Mouse (Mus musculus): ENCODE results near the gene Mtap. TPM values are rescaled to one million over a fixed set of nuclear protein-coding genes. Genes with fewer than 3 reads are reported as not detected.
A peak's percentile ranks its signal among the peaks of the same experiment; 100 is the strongest.

Mtap gene
- polyA plus RNA-seq, 1 experiment = 13.9 TPM

GRCm38 (mm10) chr4:89116006-89116405 lies 20.9 kb upstream of the Mtap start:
- DNase-seq (ENCODE audit: low read depth) = no peak

GRCm38 (mm10) chr4:89119900-89120299 lies 17.0 kb upstream of the Mtap start:
- no peak for DNase-seq (ENCODE audit: low read depth)
- no peak for TF ChIP-seq CTCF (IDR thresholded peaks at IDR 0.05; ENCODE audit: borderline replicate concordance, extremely low read depth, insufficient read depth, insufficient read length)
- no peak for TF ChIP-seq POLR2A (IDR thresholded peaks at IDR 0.05; ENCODE audit: borderline replicate concordance, extremely low read depth, insufficient read depth, insufficient read length, poor library complexity, severe bottlenecking)

More at GRCm38 (mm10) chr4:89116006-89116405, 20.9 kb upstream of the Mtap start:
- TF ChIP-seq CTCF (IDR thresholded peaks at IDR 0.05; ENCODE audit: borderline replicate concordance, extremely low read depth, insufficient read depth, insufficient read length) = no peak
- no peak for TF ChIP-seq POLR2A (IDR thresholded peaks at IDR 0.05; ENCODE audit: borderline replicate concordance, extremely low read depth, insufficient read depth, insufficient read length, poor library complexity, severe bottlenecking)

DNA sequence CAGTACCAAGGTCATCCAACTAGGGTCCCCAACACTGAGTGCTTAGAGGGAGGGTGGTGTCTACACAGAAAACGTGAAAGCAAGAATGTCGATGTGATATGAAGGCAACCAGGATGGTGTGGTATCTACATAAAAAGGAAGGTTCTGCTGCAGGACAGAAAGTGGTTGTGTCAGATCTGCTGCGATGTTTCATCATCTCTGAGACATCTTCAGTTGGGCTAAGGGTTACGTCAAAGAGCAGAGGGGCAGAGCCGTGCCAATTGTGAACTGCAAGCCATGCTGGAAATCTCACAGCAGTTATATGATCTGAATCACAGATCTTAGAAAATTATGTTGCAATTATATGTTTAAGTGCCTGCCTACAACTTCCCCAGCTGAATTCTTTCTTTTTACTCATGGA lies 16.6 kb upstream of the Mtap start:
- TF ChIP-seq CTCF (IDR thresholded peaks at IDR 0.05; ENCODE audit: borderline replicate concordance, extremely low read depth, insufficient read depth, insufficient read length) (no peak), POLR2A (IDR thresholded peaks at IDR 0.05; ENCODE audit: borderline replicate concordance, extremely low read depth, insufficient read depth, insufficient read length, poor library complexity, severe bottlenecking) (no peak)
- DNase-seq (ENCODE audit: low read depth) = no peak

GRCm38 (mm10) chr4:89123446-89124243 lies 13.3 kb upstream of the Mtap start:
- DNase-seq (ENCODE audit: low read depth) = no peak
- TF ChIP-seq POLR2A (IDR thresholded peaks at IDR 0.05; ENCODE audit: borderline replicate concordance, extremely low read depth, insufficient read depth, insufficient read length, poor library complexity, severe bottlenecking) = no peak
- no peak for TF ChIP-seq CTCF (IDR thresholded peaks at IDR 0.05; ENCODE audit: borderline replicate concordance, extremely low read depth, insufficient read depth, insufficient read length)

DNA sequence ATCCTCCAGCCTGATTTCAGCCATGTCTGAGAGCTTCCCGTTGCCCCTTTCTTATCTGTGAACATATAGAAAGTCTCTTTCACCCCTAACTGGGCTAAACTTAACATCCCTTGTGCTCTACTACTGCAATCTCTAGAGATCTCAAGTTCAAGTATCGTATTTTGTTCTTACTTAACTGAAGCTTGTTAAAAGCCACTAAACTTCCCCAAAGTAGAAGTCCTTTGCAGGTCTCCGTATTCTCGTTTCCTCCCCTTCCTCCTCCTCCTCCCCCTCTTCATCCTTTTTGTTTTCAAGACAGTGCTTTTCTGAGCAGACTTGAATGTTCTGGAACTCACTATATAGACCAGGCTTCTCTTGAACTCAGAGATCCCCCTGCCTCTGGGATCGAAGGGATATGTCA lies 9.2 kb upstream of the Mtap start:
- TF ChIP-seq CTCF (IDR thresholded peaks at IDR 0.05; ENCODE audit: borderline replicate concordance, extremely low read depth, insufficient read depth, insufficient read length) = no peak
- TF ChIP-seq POLR2A (IDR thresholded peaks at IDR 0.05; ENCODE audit: borderline replicate concordance, extremely low read depth, insufficient read depth, insufficient read length, poor library complexity, severe bottlenecking) = no peak
- DNase-seq (ENCODE audit: low read depth) = no peak

- peak; percentile 61 for DNase-seq (ENCODE audit: low read depth)
- TF ChIP-seq POLR2A (IDR thresholded peaks at IDR 0.05; ENCODE audit: borderline replicate concordance, extremely low read depth, insufficient read depth, insufficient read length, poor library complexity, severe bottlenecking) (no peak), CTCF (IDR thresholded peaks at IDR 0.05; ENCODE audit: borderline replicate concordance, extremely low read depth, insufficient read depth, insufficient read length) (peak; percentile 77)
These were observed 8.6 kb upstream of the Mtap start for GRCm38 (mm10) chr4:89128080-89128936.

DNA sequence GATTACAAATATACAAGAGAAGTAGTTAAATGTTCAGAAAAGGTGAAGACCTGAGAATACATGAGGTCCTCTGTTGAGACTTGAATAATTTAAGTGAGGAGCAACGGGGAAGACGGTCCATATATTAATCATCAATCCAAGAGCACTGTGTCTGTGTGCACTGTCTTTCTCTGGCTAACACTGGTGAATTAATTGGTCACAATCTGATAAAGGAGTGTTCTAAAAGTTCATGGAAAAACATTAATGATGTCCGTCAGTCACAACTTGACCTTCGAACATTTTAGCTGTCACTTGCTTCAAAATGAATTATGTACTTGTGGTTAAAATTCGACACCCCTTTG lies 8.0 kb upstream of the Mtap start:
- TF ChIP-seq CTCF (IDR thresholded peaks at IDR 0.05; ENCODE audit: borderline replicate concordance, extremely low read depth, insufficient read depth, insufficient read length) (no peak), POLR2A (IDR thresholded peaks at IDR 0.05; ENCODE audit: borderline replicate concordance, extremely low read depth, insufficient read depth, insufficient read length, poor library complexity, severe bottlenecking) (no peak)
- DNase-seq (ENCODE audit: low read depth) = no peak

- peak; percentile 87 for DNase-seq (ENCODE audit: low read depth)
- TF ChIP-seq CTCF (IDR thresholded peaks at IDR 0.05; ENCODE audit: borderline replicate concordance, extremely low read depth, insufficient read depth, insufficient read length) (peak; percentile 49; the same call in 1 of the 2 replicates), POLR2A (IDR thresholded peaks at IDR 0.05; ENCODE audit: borderline replicate concordance, extremely low read depth, insufficient read depth, insufficient read length, poor library complexity, severe bottlenecking) (no peak)
These were observed 7.5 kb upstream of the Mtap start for GRCm38 (mm10) chr4:89129311-89129913.

GRCm38 (mm10) chr4:89131795-89132194 lies 5.1 kb upstream of the Mtap start:
- no peak for DNase-seq (ENCODE audit: low read depth)
- TF ChIP-seq CTCF (IDR thresholded peaks at IDR 0.05; ENCODE audit: borderline replicate concordance, extremely low read depth, insufficient read depth, insufficient read length) (no peak), POLR2A (IDR thresholded peaks at IDR 0.05; ENCODE audit: borderline replicate concordance, extremely low read depth, insufficient read depth, insufficient read length, poor library complexity, severe bottlenecking) (no peak)

DNA sequence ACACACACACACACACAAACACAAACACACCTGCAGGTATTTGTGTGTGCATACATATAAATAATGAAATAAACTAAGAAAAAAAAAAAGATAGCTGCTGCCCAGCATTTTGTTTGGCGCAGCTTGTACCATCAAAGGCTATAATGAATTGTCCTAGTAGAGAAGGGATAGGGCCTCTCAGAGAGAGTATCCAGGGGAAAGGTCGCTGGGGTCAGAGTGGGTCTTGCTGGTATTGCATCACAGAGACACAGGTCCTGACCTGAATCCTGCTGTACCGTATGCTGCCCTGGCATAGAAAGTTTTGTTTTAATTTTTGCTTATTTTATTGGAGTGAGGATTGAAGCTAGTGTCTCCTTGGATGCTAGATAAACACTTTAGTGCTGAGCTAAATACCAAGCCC lies 566 bp upstream of the Mtap start:
- TF ChIP-seq CTCF (IDR thresholded peaks at IDR 0.05; ENCODE audit: borderline replicate concordance, extremely low read depth, insufficient read depth, insufficient read length) = no peak
- TF ChIP-seq POLR2A (IDR thresholded peaks at IDR 0.05; ENCODE audit: borderline replicate concordance, extremely low read depth, insufficient read depth, insufficient read length, poor library complexity, severe bottlenecking) = no peak

More for the DNA sequence above, 566 bp upstream of the Mtap start:
- no peak for DNase-seq (ENCODE audit: low read depth)

Measured in brain, embryonic 14.5 days (tissue).